Mouse (Mus musculus): ENCODE data around the gene Tgm4.

DNA sequence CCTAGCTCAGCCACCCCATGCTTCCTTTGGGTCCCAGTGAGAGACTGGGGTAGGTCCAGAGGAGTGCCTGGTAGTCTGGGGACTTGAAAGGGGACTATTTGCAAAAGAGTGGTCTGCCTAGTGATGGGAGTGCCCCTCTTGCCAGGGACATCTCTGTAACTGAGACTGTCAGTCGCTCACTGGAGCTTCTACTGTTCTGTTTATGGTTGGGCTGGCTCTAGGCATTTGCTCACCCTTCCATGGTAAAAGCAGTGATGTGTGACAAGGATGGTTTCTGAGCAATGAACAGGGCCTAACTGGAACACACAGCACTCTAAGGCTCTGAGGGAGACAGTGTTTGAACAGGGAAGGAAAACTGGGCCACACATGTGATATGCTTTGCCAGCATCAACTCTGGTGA lies 46.3 kb downstream of the Tgm4 start:
- no peak for TF ChIP-seq CTCF (IDR thresholded peaks at IDR 0.05; ENCODE audit: low read depth)
- TF ChIP-seq EP300 (IDR thresholded peaks at IDR 0.05; ENCODE audit: low read depth), result no peak

Measured in liver, embryonic 14.5 days (tissue).